Mouse (Mus musculus): ENCODE measurements around the gene Qrfp. TPM values are rescaled to one million over a fixed set of nuclear protein-coding genes. Genes with fewer than 3 reads are reported as not detected.

The Qrfp gene
- polyA plus RNA-seq, 1 experiment from 2014 or later: 0.09 TPM

DNA sequence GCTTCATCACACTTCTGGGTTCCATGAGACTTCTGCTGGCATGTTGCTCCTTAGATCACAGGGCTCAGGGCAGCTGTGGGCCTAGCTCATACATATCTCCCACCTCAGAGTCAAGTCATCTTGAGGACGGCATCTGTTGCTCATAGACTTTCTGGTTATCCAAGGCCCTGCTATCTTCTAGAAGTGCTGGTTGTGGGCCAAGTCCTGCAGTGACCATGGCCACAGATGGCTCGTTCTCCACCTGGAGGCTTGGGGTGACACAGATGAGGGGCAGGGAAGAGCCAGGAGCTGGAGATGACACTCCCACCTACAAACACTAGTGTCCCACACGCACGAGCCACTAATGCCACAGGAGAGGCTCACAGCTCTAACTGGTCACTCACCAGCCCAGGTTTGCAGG lies 3.3 kb upstream of the Qrfp start:
- Histone ChIP-seq H3K4me2 (no peak overlapping the region), H3K9me3 (no peaks in the 10 kb centered on the region), H3K36me3 (no peaks in the 10 kb centered on the region), H3K27ac (replicated peaks) (no peak overlapping the region), H3K9ac (no peak overlapping the region), H3K4me1 (peaks cover 8% of the 10 kb centered on the region), H3K4me3 (no peak overlapping the region), H3K27me3 (replicated peaks) (peaks cover 51% of the 10 kb centered on the region; the same call in 1 of the 2 replicates)
- no peak for ATAC-seq (ENCODE audit: extremely low read depth, insufficient number of reproducible peaks, low FRiP score, low TSS enrichment)
- WGBS: 75% methylated on average over 4 of the region's 4 CpGs

GRCm38 (mm10) chr2:31811086-31811958 lies 942 bp upstream of the Qrfp start:
- Histone ChIP-seq H3K27me3 (replicated peaks) (peaks cover 42% of the 10 kb centered on the region; the same call in 1 of the 2 replicates), H3K4me2 (no peak overlapping the region), H3K9ac (no peak overlapping the region), H3K9me3 (no peaks in the 10 kb centered on the region), H3K27ac (replicated peaks) (no peak overlapping the region), H3K36me3 (peaks cover 11% of the 10 kb centered on the region; the same call in 1 of the 2 replicates), H3K4me3 (no peak overlapping the region), H3K4me1 (peaks cover 12% of the 10 kb centered on the region)
- 67% methylated on average over 14 of the region's 14 CpGs for WGBS
- ATAC-seq (ENCODE audit: extremely low read depth, insufficient number of reproducible peaks, low FRiP score, low TSS enrichment): no peak

DNA sequence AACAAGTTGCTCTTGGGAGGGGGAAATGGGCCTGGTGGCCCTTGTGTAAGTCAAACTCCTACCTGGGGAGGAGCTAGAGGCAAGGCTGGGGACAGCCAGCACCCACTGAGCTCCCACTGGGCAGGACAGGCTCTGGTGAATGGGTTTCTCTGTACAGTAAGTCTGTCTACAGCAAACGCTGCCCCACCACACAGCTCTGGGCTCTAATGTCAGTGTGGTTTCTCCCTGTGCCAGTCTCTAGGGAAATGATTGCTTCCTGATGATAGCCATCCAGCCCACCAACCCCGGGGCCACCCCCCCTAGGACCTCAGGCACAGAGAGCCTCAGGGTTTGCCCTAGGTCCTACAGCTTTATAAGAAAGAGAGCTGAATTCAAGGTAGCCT lies 1.0 kb downstream of the Qrfp start:
- Histone ChIP-seq H3K36me3 (peaks cover 17% of the 10 kb centered on the region), H3K9ac (no peak overlapping the region), H3K4me2 (no peak overlapping the region), H3K27ac (replicated peaks) (no peak overlapping the region), H3K4me1 (peaks cover 17% of the 10 kb centered on the region), H3K4me3 (no peak overlapping the region), H3K9me3 (no peaks in the 10 kb centered on the region), H3K27me3 (replicated peaks) (peaks cover 24% of the 10 kb centered on the region; the same call in 1 of the 2 replicates)
- ATAC-seq (ENCODE audit: extremely low read depth, insufficient number of reproducible peaks, low FRiP score, low TSS enrichment): no peak
- WGBS: 43% methylated on average over 2 of the region's 2 CpGs

GRCm38 (mm10) chr2:31808410-31809357 lies 1.7 kb downstream of the Qrfp start:
- Histone ChIP-seq H3K36me3 (peaks cover 24% of the 10 kb centered on the region), H3K4me2 (no peak overlapping the region), H3K9me3 (no peaks in the 10 kb centered on the region), H3K4me3 (no peak overlapping the region), H3K9ac (peak overlapping the region; percentile 48; the same call in 1 of the 2 replicates), H3K4me1 (peaks cover 17% of the 10 kb centered on the region), H3K27me3 (replicated peaks) (peaks cover 17% of the 10 kb centered on the region; the same call in 1 of the 2 replicates), H3K27ac (replicated peaks) (no peak overlapping the region)
- 39% methylated on average over 28 of the region's 28 CpGs for WGBS
- no peak for ATAC-seq (ENCODE audit: extremely low read depth, insufficient number of reproducible peaks, low FRiP score, low TSS enrichment)

DNA sequence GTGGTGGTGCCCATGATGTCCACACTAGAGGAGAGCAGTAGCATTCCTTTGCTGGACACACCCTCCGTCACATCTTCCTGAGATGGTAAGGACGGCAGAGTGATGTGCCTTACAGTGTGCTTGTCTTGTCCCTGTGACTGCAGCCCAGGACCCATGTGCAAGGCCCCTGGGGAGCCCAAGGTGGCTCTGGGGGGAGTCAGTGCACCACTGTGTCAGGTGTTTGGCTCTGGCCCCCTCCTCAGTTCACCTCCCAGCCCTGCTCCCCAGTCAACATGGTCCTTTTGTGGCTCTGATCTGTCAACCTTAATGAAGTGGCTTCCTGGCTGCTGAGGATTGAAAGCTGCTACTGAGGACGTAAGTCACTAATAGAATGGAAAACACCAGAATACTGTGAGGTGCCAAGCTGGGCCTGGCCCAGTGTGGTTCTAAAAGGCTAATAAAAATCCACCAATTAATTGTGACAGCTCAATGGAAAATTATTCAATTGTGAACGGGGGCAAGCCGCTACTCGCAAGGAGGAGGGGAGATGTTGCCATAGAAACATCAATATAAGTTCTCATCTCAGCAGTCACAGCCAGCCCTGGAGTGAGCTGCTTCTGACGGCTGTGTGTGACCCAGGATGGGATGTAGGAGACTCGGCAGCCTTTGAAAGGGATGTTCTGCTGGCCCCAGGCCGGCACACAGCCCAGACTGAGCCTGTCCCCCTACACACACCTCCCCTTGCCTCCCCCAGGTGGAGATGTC lies 3.6 kb downstream of the Qrfp start:
- H3K4me2 ChIP-seq: no peak overlapping the region
- ATAC-seq (ENCODE audit: extremely low read depth, insufficient number of reproducible peaks, low FRiP score, low TSS enrichment): no peak
- peaks cover 43% of the 10 kb centered on the region for H3K36me3 ChIP-seq
- peaks cover 12% of the 10 kb centered on the region; the same call in 1 of the 2 replicates for H3K27me3 ChIP-seq (replicated peaks)
- H3K4me3 ChIP-seq: no peak overlapping the region
- H3K4me1 ChIP-seq: peaks cover 17% of the 10 kb centered on the region
- 56% methylated on average over 9 of the region's 9 CpGs for WGBS
- no peak overlapping the region for H3K27ac ChIP-seq (replicated peaks)
- H3K9ac ChIP-seq: no peak overlapping the region
- no peaks in the 10 kb centered on the region for H3K9me3 ChIP-seq

DNA sequence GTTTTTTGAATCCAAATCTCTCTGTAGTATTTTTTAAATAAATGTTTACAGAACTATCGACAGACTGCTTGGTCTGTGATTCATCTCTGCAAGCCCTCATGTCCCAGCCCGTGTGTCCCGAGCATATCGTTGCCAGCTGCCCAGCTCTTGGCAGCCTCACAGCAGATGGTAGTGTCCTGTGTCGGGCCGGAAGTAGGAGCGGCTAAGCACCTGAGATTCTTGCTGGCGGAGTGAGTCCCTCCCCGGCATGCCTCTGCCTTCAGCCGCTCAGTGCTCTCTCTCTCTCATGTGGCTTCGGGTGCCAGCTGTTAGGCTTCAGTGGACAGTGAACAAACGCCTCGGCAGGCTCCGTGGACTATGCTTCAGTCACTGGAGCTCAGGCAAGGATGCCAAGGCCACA lies 6.9 kb downstream of the Qrfp start:
- H3K27ac ChIP-seq (replicated peaks): no peak overlapping the region

GRCm38 (mm10) chr2:31802811-31803210 lies 7.6 kb downstream of the Qrfp start:
- no peak overlapping the region for H3K4me3 ChIP-seq
- ATAC-seq (ENCODE audit: extremely low read depth, insufficient number of reproducible peaks, low FRiP score, low TSS enrichment): no peak
- H3K27ac ChIP-seq (replicated peaks): no peak overlapping the region
- H3K4me1 ChIP-seq: peaks cover 6% of the 10 kb centered on the region; the same call in 1 of the 2 replicates
- WGBS: 90% methylated on average over 8 of the region's 8 CpGs
- H3K27me3 ChIP-seq (replicated peaks): no peaks in the 10 kb centered on the region
- no peak overlapping the region for H3K4me2 ChIP-seq
- H3K9ac ChIP-seq: no peak overlapping the region
- no peaks in the 10 kb centered on the region for H3K9me3 ChIP-seq
- H3K36me3 ChIP-seq: peaks cover 83% of the 10 kb centered on the region

More for the DNA sequence above, 6.9 kb downstream of the Qrfp start:
- Histone ChIP-seq H3K9me3 (no peaks in the 10 kb centered on the region), H3K27me3 (replicated peaks) (no peaks in the 10 kb centered on the region; the same call in 1 of the 2 replicates), H3K4me2 (no peak overlapping the region), H3K4me1 (peaks cover 8% of the 10 kb centered on the region), H3K4me3 (no peak overlapping the region), H3K36me3 (peaks cover 76% of the 10 kb centered on the region), H3K9ac (no peak overlapping the region)
- ATAC-seq (ENCODE audit: extremely low read depth, insufficient number of reproducible peaks, low FRiP score, low TSS enrichment): no peak
- WGBS: 84% methylated on average over 14 of the region's 14 CpGs

DNA sequence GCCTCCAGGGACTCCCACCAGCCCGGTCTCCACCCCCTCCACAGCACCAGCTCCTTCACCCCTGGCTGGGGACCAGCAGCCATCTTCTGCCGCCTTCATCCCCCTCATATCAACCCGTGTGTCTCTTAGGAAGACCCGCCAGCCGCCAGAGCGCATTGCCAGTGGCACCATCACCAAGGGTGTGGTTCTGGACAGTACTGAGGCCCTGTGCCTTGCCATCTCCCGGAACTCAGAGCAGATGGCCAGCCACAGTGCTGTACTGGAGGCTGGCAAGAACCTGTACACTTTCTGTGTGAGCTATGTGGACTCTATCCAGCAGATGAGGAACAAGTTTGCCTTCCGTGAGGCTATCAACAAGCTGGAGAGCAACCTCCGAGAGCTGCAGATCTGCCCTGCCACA lies 9.0 kb downstream of the Qrfp start:
- H3K9me3 ChIP-seq: no peaks in the 10 kb centered on the region
- no peaks in the 10 kb centered on the region for H3K27me3 ChIP-seq (replicated peaks)
- WGBS: 83% methylated on average over 9 of the region's 9 CpGs
- no peak overlapping the region for H3K4me2 ChIP-seq
- peaks cover 87% of the 10 kb centered on the region for H3K36me3 ChIP-seq
- ATAC-seq (ENCODE audit: extremely low read depth, insufficient number of reproducible peaks, low FRiP score, low TSS enrichment): no peak
- H3K9ac ChIP-seq: no peak overlapping the region
- peaks cover 6% of the 10 kb centered on the region; the same call in 1 of the 2 replicates for H3K4me1 ChIP-seq
- no peak overlapping the region for H3K4me3 ChIP-seq
- no peak overlapping the region for H3K27ac ChIP-seq (replicated peaks)

DNA sequence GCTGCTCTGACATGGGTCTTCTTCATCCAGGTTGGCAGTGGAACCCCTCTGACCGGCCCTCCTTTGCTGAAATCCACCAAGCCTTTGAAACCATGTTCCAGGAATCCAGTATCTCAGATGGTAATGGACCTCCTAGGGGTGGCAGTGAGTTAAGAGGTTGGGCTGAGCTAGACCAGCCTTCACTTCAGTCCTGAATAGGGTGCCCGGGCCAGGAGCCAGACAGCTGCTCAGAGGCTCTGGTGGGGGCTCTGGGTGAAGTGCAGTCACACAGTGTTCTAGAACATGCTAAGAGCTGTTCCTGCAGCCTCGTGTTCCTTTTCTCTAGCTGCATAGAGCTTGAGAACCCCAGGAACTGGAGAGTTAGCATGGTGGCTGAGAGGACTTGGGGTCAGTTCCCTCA lies 13.4 kb downstream of the Qrfp start:
- no peak overlapping the region for H3K9ac ChIP-seq
- WGBS: 82% methylated on average over 3 of the region's 3 CpGs
- ATAC-seq (ENCODE audit: extremely low read depth, insufficient number of reproducible peaks, low FRiP score, low TSS enrichment): no peak
- no peaks in the 10 kb centered on the region for H3K9me3 ChIP-seq
- H3K4me1 ChIP-seq: no peaks in the 10 kb centered on the region
- peaks cover 100% of the 10 kb centered on the region for H3K36me3 ChIP-seq
- no peak overlapping the region for H3K4me2 ChIP-seq
- H3K27me3 ChIP-seq (replicated peaks): no peaks in the 10 kb centered on the region
- H3K4me3 ChIP-seq: no peak overlapping the region
- H3K27ac ChIP-seq (replicated peaks): no peak overlapping the region

- H3K4me3 ChIP-seq: no peak overlapping the region
- no peaks in the 10 kb centered on the region for H3K9me3 ChIP-seq
- no peaks in the 10 kb centered on the region for H3K4me1 ChIP-seq
- no peak overlapping the region for H3K9ac ChIP-seq
- WGBS: 75% methylated on average over 6 of the region's 6 CpGs
- ATAC-seq (ENCODE audit: extremely low read depth, insufficient number of reproducible peaks, low FRiP score, low TSS enrichment): no peak
- peaks cover 100% of the 10 kb centered on the region for H3K36me3 ChIP-seq
- H3K4me2 ChIP-seq: no peak overlapping the region
- H3K27me3 ChIP-seq (replicated peaks): no peaks in the 10 kb centered on the region
- no peak overlapping the region for H3K27ac ChIP-seq (replicated peaks)
These were observed 17.8 kb downstream of the Qrfp start for GRCm38 (mm10) chr2:31792611-31793010.

- Histone ChIP-seq H3K9ac (no peak overlapping the region), H3K4me1 (no peaks in the 10 kb centered on the region), H3K4me2 (no peak overlapping the region), H3K4me3 (no peak overlapping the region), H3K27me3 (replicated peaks) (no peaks in the 10 kb centered on the region), H3K9me3 (no peaks in the 10 kb centered on the region), H3K36me3 (peaks cover 100% of the 10 kb centered on the region), H3K27ac (replicated peaks) (no peak overlapping the region)
- 90% methylated on average over 8 of the region's 8 CpGs for WGBS
- ATAC-seq (ENCODE audit: extremely low read depth, insufficient number of reproducible peaks, low FRiP score, low TSS enrichment): no peak
These were observed 19.1 kb downstream of the Qrfp start for GRCm38 (mm10) chr2:31791260-31791659.
